Mouse (Mus musculus) cerebellum, adult 2 months (tissue): ENCODE results near the gene Elmo1.

ENCODE experiments used
- CTCF ChIP-seq: fragments of 200-500 bp; IDR thresholded peaks from 2 replicates; pipeline ENCODE4 v1.5.1; 2011; ENCODE audit warnings: low read depth, mild to moderate bottlenecking, control low read depth, low read length, moderate library complexity, borderline replicate concordance; ENCODE audit not compliant: insufficient read depth
- POLR2A ChIP-seq: fragments of 200-500 bp; IDR thresholded peaks from 2 replicates; pipeline ENCODE4 v1.6.1; 2011; ENCODE audit warnings: low read length, control low read depth, borderline replicate concordance; ENCODE audit not compliant: insufficient read depth

GRCm38 (mm10) chr13:20139825-20140665 is 49.6 kb downstream of the Elmo1 start:
- no peak for TF ChIP-seq POLR2A
- no peak for TF ChIP-seq CTCF
